Mouse (Mus musculus) intestine, embryonic 14.5 days (tissue): ENCODE data around the gene Ensa. TPM values are rescaled to one million over a fixed set of nuclear protein-coding genes. Genes with fewer than 3 reads are reported as not detected.
A peak's percentile ranks its signal among the peaks of the same experiment; 100 is the strongest.

Experiments
- ATAC-seq: fragments of 200-750 bp; cut with Nextera tagmentation; replicated peaks from 2 replicates; pipeline ENCODE4 v1.8.0; 2017; ENCODE audit warnings: low read depth, moderate number of reproducible peaks, moderate TSS enrichment, moderate library complexity; ENCODE audit not compliant: low FRiP score, low TSS enrichment
- DNase-seq: peaks from one replicate; pipeline ENCODE4 v3.0.0-alpha.2; 2018; ENCODE audit warnings: low spot score
- H3K27ac ChIP-seq: fragments of 300-500 bp; sonication (generic); 2 replicates; pipeline ENCODE4 v1.5.1; 2014; ENCODE audit warnings: low read depth, mild to moderate bottlenecking, control low read depth
- H3K27me3 ChIP-seq: fragments of 300-500 bp; sonication (generic); replicated peaks from 2 replicates; pipeline ENCODE4 v1.6.1; 2014; ENCODE audit warnings: low read length, control low read depth; ENCODE audit not compliant: control insufficient read depth, insufficient read depth
- H3K36me3 ChIP-seq: fragments of 300-500 bp; sonication (generic); 2 replicates; pipeline ENCODE4 v1.6.1; 2014; ENCODE audit warnings: low read length, control low read depth; ENCODE audit not compliant: control insufficient read depth, insufficient read depth
- H3K4me1 ChIP-seq: fragments of 300-500 bp; sonication (generic); replicated peaks from 2 replicates; pipeline ENCODE4 v1.6.1; 2014; ENCODE audit warnings: low read length, control low read depth, mixed read lengths; ENCODE audit not compliant: control insufficient read depth, insufficient read depth
- H3K4me2 ChIP-seq: fragments of 300-500 bp; sonication (generic); 2 replicates; pipeline ENCODE4 v1.6.1; 2014; ENCODE audit warnings: low read length
- H3K4me3 ChIP-seq: fragments of 300-500 bp; sonication (generic); 2 replicates; pipeline ENCODE4 v1.5.1; 2014; ENCODE audit warnings: low read depth, low read length, control low read depth, mixed read lengths
- H3K9ac ChIP-seq: fragments of 300-500 bp; sonication (generic); 2 replicates; pipeline ENCODE4 v1.6.1; 2014; ENCODE audit warnings: mild to moderate bottlenecking, low read length
- H3K9me3 ChIP-seq: fragments of 300-500 bp; sonication (generic); 2 replicates; pipeline ENCODE4 v1.6.1; 2016; ENCODE audit warnings: low read length, control low read depth; ENCODE audit not compliant: control insufficient read depth
- WGBS: fragments of 180-500 bp; shearing (Covaris S2); extraction: QIAGEN DNeasy Blood & Tissue Kit; methylation state at CpG from one replicate; pipeline ENCODE4 v1.1.7; 2014; 5-methylcytosine and 5-hydroxymethylcytosine counted together
- polyA plus RNA-seq: library from polyadenylated mRNA; unstranded; fragments of >200 nt; fragmentation: Nextera tagmentation; extraction: Ambion mirVana; gene quantifications from 2 replicates; pipeline ENCODE4 v1.2.1, GENCODE M21; 2014

Ensa gene
- polyA plus RNA-seq, result 71.8 and 75.6 TPM in 2 replicates

DNA sequence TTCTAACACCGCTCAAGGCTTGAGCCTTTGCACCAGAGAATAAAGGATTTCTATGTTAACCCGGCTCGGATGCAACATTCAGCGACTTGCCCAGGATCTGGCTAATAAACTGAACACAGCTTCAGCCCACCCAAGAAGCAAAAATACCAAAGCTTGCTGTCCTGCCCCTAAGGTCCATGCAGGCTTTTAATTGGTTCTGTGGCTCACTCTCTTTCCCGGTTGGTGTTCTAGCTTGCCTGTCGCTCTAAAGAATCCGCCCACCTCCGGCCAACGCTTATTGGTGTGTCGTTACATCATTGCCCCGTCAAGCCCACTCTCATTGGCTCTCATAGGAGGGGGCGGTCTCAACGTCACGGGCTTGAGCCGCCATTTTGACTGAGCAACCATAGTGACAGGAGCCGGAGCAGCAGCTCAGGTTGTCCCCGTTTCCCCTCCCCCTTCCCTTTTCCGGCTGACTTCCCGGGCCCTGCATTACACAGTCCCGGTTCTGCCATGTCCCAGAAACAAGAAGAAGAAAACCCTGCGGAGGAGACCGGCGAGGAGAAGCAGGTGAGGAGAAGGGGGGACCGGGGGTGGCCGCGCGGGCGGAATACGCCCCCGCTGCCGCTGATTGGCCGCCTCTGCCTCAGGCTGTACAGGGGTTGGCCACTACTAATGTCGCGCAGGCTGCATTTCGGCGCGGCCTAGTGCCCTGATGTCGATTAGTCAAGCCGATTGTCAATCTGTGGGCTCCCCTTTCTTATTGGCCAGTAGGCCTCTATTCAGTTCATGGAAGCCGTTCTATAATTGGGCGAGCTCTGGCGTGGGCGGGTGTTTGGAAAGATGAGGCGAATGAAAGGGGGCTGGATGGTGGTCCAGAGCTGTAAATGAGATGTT is at the start of gene Ensa:
Gene Ensa (plus strand): TSS at position 366 of the 876 bp plus-strand sequence.
- Histone ChIP-seq H3K36me3 (peaks cover 38% of the 10 kb centered on the region), H3K27me3 (no peaks in the 10 kb centered on the region), H3K4me1 (peaks cover 8% of the 10 kb centered on the region; the same call in 1 of the 2 replicates), H3K4me2 (peak within 1 kb of the TSS; percentile 68), H3K27ac (peak within 1 kb of the TSS; percentile 88), H3K9ac (peak within 1 kb of the TSS; percentile 51), H3K4me3 (peak within 1 kb of the TSS; percentile 64), H3K9me3 (no peaks in the 10 kb centered on the region)
- DNase-seq (peak; percentile 98), ATAC-seq (peak; percentile 99)
- under 1% methylated on average over 44 of the region's 44 CpGs for WGBS

DNA sequence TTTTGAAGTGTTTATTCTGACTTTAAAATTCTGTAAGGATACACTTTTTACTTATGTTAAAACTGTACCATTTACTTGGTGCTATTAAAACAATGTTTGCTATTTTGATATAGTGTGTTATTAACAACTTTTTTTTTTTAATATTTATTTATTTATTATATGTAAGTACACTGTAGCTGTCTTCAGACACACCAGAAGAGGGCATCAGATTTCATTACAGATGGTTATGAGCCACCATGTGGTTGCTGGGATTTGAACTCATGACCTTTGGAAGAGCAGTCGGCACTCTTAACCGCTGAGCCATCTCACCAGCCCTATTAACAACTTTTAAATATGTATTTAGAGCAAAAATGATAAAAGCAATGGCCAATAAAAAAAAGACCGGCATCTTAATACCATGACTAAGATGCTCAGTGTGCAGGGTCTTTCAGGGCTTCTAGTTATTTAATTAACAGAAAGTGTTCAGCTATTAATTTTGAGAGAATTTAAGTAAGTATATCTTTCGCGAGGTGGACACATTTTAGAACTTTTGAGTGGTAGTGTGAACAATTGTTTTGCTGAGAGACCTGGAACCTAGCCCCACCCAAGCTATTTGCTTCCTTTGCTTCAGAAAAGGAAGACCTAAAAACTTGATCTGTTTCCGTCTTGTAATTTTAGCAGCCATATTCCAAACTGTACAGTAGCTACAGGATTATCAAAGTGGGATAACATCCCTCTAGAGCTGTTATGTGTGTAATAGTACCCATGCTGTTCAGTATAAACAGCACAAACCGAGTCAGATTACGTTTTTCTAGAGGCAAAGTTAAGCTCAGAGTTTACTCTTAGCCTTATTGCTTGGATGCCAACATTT is 36.8 kb upstream of the Ensa start:
- H3K27me3 ChIP-seq, result no peaks in the 10 kb centered on the region
- 0 out of 2 replicates have a peak overlapping the region, but pooled peaks have one; percentile 27 for H3K27ac ChIP-seq
- H3K4me3 ChIP-seq, result peak overlapping the region; percentile 96
- H3K4me1 ChIP-seq, result no peaks in the 10 kb centered on the region
- ATAC-seq (0 out of 2 replicates have a peak, but pooled peaks have one; percentile 4), DNase-seq (no peak)
- peak overlapping the region; percentile 78 for H3K4me2 ChIP-seq
- H3K9ac ChIP-seq, result peak overlapping the region; percentile 0; the same call in 1 of the 2 replicates
- H3K36me3 ChIP-seq, result peaks cover 15% of the 10 kb centered on the region
- H3K9me3 ChIP-seq, result no peaks in the 10 kb centered on the region
- WGBS, result 47% methylated on average over 8 of the region's 8 CpGs

DNA sequence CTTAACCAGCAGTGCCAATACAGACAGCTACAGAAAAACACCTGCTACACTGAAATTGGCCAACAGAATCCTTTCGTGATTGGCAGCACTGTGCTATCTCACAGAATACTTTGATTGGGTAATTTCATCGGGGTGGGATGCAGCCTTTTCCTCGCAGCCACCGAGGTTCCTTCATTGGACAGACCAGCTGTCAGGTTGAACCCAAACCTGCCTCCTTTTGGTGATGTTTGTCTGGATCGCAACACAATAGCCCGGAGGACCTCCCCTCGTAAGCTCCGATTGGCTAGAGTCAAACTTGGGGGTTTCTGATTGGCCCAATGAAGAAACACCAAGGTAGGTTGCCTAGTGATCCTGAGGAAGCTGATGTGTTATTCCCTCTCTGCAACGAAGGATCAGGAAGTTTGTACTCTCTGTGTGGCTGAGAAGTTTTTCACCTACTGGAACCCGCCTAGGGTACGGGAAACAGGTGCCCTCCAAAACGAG is 36.1 kb upstream of the Ensa start, which contains the start of gene Golph3l:
Gene Golph3l (plus strand): TSS at position 331 of the 483 bp plus-strand sequence.
- Histone ChIP-seq H3K4me1 (no peaks in the 10 kb centered on the region), H3K4me2 (peak within 1 kb of the TSS; percentile 78), H3K4me3 (peak within 1 kb of the TSS; percentile 96), H3K9ac (peak within 1 kb of the TSS; percentile 60), H3K36me3 (peaks cover 20% of the 10 kb centered on the region), H3K9me3 (no peaks in the 10 kb centered on the region), H3K27ac (peak within 1 kb of the TSS; percentile 76; the same call in 1 of the 2 replicates), H3K27me3 (no peaks in the 10 kb centered on the region)
- under 1% methylated on average over 12 of the region's 12 CpGs for WGBS
- DNase-seq, result peak; percentile 91
- ATAC-seq, result peak; percentile 100

DNA sequence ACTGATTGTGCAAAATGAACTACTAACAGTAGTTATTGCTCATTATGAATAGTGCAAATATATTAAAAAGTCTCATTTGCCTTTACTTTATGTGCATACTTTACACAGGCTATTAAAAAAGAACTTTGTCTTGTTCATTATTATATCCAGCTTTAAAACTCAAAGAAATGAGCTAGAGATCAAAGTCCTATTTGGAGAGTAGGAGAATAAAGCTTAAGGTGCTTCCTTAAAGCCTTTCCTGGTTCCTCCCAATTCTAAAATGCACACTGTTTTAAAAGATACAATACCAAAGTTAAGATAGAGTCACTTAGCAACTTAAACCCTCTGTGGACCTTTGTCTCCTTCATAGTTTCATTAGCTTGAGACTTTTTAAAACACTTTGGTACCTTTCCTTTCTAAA is 26.1 kb upstream of the Ensa start:
- no peak for ATAC-seq

DNA sequence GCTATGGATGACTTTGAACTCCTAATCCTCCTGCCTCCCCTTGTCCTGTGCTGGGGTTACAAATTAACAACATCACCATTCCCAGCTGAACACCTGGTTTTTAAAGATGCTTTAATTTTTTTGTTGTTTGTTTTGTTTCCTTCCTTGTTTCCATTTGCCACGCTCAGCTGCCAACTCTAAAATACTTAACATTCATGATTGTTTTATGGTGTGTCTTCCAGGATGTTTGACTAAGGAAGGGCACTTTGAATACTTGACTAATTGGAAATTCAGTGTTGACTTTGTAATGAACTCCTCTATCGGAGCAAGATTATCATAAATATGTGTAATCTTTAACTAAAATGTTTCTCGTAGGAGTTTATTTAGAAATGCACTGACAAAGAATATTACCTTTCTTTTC is 23.5 kb upstream of the Ensa start:
- H3K4me1 ChIP-seq, result no peaks in the 10 kb centered on the region
- no peak overlapping the region for H3K4me3 ChIP-seq
- no peaks in the 10 kb centered on the region for H3K27me3 ChIP-seq
- 0 out of 2 replicates have a peak overlapping the region, but pooled peaks have one; percentile 5 for H3K27ac ChIP-seq
- no peak overlapping the region for H3K9ac ChIP-seq
- ATAC-seq (no peak), DNase-seq (no peak)
- H3K4me2 ChIP-seq, result no peak overlapping the region
- H3K9me3 ChIP-seq, result no peaks in the 10 kb centered on the region
- 76% methylated on average over 3 of the region's 3 CpGs for WGBS
- peaks cover 9% of the 10 kb centered on the region; the same call in 1 of the 2 replicates for H3K36me3 ChIP-seq

More for the DNA sequence above, 26.1 kb upstream of the Ensa start:
- H3K27ac ChIP-seq, result peak overlapping the region; percentile 33; the same call in 1 of the 2 replicates
- H3K9ac ChIP-seq, result no peak overlapping the region
- peaks cover 21% of the 10 kb centered on the region for H3K36me3 ChIP-seq
- no peak overlapping the region for H3K4me2 ChIP-seq
- no peaks in the 10 kb centered on the region for H3K9me3 ChIP-seq
- DNase-seq, result no peak
- H3K27me3 ChIP-seq, result no peaks in the 10 kb centered on the region
- H3K4me1 ChIP-seq, result no peaks in the 10 kb centered on the region
- H3K4me3 ChIP-seq, result no peak overlapping the region

DNA sequence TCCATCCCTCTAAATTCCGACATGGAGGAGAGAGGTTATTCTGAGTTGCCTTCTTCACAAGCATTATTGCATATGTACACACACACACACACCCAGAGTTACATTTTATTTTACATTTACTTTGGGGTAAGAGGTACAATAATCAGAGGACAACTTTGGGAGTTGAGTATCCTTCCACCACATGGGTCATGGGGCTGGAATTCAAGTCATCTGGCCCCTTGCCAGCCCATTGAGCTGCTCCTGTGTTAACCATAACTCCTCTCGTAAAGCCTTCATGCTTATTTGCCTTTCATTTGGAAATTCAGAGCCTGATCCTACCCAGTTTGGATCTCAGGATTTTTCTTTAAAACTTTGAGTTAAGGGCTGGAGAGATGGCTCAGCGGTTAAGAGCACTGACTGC is 18.7 kb upstream of the Ensa start:
- Histone ChIP-seq H3K9me3 (no peaks in the 10 kb centered on the region), H3K36me3 (peaks cover 35% of the 10 kb centered on the region), H3K4me2 (no peak overlapping the region), H3K4me3 (no peak overlapping the region), H3K4me1 (no peaks in the 10 kb centered on the region), H3K9ac (no peak overlapping the region), H3K27ac (no peak overlapping the region), H3K27me3 (no peaks in the 10 kb centered on the region)
- ATAC-seq (no peak), DNase-seq (no peak)
- WGBS, result 90% methylated on average over 3 of the region's 3 CpGs

DNA sequence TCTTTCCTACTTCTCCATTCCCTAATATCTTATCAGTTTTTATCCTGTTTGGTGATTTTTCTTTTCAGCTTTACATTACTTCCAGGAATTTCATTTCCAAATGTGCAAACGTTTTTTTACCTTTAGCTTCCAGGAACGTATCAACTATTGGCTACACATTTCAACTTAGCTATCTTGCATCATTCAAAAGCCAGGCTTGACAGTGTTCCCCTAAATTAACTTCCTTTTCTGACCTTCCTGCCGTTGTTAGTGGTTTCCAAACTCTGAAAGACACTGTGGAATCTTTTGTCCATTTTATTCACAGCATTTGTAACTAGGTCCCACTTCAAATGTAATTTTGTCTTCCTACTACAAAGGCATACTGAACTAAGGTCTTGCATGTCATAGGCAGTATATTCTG is 15.6 kb upstream of the Ensa start:
- Histone ChIP-seq H3K36me3 (peaks cover 35% of the 10 kb centered on the region), H3K4me1 (no peaks in the 10 kb centered on the region), H3K4me3 (no peak overlapping the region), H3K9me3 (no peaks in the 10 kb centered on the region), H3K9ac (no peak overlapping the region), H3K27ac (no peak overlapping the region), H3K4me2 (no peak overlapping the region), H3K27me3 (no peaks in the 10 kb centered on the region)
- no peak for DNase-seq
- no peak for ATAC-seq
- WGBS, result 70% methylated on average over 3 of the region's 3 CpGs

DNA sequence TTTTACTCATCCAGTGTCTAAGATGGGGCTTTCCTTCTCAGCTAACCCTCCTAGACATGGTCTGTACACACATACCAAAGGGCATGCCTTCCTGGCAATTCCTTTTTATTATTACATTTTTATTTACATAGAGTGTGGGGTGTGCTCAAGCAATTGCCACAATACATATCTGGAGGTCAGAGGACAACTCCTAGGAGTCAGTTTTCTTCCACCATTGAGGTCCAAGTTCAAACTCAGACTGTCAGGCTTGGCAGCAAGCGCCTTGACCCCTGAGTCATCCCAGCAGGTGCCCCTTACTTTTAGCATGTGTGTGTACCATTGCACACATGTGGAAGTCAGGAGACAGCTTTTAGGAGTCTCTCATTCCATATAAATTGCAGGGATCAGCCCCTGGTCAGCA is 10.8 kb upstream of the Ensa start:
- H3K36me3 ChIP-seq, result peaks cover 47% of the 10 kb centered on the region
- H3K4me3 ChIP-seq, result no peak overlapping the region
- H3K9me3 ChIP-seq, result no peaks in the 10 kb centered on the region
- no peaks in the 10 kb centered on the region for H3K4me1 ChIP-seq
- H3K27me3 ChIP-seq, result no peaks in the 10 kb centered on the region
- no peak overlapping the region for H3K9ac ChIP-seq
- H3K27ac ChIP-seq, result no peak overlapping the region
- DNase-seq (no peak), ATAC-seq (0 out of 2 replicates have a peak, but pooled peaks have one; percentile 47)
- WGBS, result 83% methylated on average over 1 of the region's 1 CpGs
- no peak overlapping the region for H3K4me2 ChIP-seq
